Mouse (Mus musculus): Measurements from ENCODE around the gene Sass6.

DNA sequence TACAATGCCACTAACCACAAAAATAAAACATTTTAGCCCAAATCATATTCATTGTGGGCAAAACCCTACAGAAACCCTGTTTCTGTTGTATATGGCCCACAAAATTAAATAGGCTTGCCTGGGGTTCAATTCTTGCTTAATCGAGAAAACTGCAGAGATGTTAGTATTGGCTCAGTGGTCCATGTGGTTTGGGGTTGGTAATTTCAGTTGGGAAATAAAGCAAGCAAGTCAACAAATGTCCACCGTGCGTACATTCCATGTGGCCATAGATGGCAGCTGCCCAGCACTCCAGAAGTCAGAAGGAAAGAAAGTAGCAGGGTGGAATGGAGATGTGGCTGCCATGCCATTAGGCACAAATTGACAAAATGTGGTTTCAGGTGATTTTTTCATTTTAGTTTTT lies 38.2 kb downstream of the Sass6 start:
- TF ChIP-seq POLR2A (IDR thresholded peaks at IDR 0.05; ENCODE audit: low read depth, low read length), result no peak
- TF ChIP-seq CTCF (IDR thresholded peaks at IDR 0.05; ENCODE audit: extremely low read depth, insufficient read depth, insufficient read length, insufficient replicate concordance), result no peak

Data from spleen, adult 2 months (tissue).